Mouse (Mus musculus): ENCODE measurements around the gene Dact3.

Gene Dact3

DNA sequence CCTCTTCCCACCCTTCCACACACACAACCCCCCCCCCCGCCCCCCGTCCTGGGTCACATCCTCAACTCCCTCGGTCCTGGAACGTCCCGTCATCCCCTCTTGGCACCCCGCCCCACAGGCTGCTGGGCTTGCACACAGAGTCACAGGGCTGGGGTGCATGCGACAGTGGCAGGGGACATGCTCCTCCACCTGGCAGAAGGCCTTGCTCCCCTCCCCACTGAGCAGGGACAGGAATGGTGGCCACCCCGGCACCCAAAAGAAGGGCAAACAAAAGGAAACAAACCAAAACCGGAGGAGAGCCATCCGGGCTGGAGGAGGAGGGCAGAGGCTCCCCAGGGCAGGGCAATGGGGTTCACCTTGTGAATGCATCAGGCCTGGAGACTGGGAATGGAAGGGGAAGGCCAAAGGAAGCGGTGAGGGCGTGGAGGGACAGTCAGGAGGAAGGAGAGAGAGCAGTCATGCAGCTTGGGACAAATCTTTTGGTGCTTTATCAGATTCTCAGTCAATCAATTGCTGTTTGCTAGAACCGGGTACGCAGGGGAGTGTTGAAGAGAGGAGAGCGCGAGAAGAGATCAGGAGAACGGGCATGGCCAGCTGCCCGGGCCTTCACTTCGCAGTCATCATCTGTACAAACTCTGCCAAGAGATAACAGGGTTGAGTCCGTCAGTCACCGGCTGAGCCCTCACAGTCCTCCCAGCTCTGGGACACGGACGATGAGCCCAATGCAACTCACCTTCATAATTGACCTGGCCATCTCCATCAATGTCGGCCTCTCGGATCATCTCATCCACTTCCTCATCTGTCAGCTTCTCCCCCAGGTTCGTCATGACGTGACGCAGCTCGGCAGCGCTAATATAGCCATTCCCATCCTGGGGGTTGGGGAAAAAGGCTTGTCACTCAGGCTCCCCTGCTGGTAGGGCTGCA is 41.5 kb downstream of the Dact3 start:
- no peak for DNase-seq (ENCODE audit: low read depth)

DNA sequence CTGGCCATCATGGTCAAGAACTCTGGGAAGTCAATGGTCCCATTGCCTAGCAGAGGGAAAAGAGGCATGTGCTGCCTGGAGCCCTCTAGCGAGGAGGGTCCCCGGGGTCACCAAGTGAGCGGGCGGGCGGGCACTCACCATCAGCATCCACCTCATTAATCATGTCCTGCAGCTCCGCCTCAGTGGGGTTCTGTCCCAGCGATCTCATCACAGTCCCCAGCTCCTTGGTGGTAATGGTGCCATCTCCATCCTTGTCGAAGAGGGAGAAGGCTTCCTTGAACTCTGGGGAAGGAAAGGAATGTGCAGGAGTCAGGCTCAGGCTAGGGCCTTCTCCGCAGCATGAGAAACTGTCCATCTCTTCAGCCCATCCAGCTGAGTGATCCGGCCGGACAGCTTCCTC is 42.3 kb downstream of the Dact3 start:
- no peak for DNase-seq (ENCODE audit: low read depth)

DNA sequence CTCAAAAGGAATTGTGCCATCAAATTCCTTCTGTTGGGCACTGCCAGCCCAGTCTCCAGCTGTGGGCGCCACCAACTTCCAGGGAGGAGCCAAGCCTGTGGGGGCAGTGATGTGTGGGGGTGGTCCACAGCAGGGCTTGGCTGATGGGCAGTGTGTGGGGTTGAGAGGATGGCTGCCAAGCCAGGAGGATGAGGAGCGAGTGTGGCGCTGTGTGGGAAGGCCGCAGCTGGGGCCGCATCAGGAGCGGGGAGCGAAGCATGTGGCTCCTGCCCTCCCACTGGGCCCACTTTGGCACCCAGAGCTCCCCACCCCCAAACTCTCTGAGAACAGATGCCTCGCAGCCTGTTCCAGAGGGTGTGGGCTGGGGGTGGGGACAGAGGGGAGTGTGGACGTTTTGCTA is 42.9 kb downstream of the Dact3 start:
- no peak for DNase-seq (ENCODE audit: low read depth)

DNA sequence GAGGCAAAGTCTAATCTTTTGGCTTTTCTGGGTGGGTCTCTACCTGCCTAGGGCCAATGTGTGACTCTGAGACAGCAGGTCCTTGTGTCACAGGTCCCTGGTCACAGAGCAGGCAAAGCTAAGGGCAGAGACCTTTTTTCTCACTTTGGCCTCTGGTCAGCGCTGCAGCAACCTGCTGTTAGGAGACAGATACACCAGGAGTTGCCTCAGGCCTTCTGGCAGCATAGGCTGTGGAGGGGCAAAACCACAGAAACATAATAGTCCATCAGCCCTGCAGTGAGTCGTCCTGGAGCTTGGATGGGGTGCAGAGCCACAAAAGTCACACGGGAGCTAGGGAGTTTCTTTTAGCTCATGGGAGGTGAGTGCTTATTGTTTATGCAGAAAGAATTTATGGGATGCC is 43.6 kb downstream of the Dact3 start:
- DNase-seq (ENCODE audit: low read depth): no peak

DNA sequence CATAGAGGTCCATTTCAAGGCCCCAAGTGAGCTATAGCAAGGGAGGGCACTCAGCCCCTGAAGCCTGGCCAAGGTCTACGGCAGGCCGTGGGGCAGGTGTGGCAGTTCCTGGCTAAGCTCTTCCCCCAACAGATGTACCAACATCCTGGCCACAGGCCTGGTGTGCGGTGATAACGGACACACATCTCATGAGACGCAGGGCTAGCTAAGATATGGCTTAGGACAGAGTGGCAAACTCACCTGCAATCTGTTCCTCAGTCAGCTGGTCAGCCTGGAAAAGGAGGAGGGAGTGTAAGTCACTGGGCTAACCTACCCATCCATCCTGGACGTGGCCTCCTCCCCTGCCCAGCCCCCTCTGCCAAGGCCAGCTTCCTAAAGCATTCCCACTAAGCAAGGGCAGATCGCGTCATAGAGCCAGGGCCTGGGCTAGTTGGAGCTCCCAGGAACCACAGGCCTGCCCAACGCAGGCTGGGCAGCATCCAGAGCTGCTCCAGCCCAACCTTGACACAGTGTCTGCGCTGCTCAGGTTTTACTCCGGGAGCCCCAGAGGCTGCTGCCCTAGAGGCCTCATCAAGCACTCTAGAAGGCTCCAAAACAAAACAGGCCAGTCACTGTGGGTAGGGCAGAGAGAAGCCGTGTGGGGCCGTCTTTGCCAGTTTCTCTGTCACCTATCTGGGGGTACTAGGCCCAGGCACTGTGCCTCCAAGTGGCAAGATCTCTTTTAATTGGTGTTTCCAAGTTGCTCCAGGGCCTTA is 44.5 kb downstream of the Dact3 start:
- DNase-seq (ENCODE audit: low read depth): no peak

DNA sequence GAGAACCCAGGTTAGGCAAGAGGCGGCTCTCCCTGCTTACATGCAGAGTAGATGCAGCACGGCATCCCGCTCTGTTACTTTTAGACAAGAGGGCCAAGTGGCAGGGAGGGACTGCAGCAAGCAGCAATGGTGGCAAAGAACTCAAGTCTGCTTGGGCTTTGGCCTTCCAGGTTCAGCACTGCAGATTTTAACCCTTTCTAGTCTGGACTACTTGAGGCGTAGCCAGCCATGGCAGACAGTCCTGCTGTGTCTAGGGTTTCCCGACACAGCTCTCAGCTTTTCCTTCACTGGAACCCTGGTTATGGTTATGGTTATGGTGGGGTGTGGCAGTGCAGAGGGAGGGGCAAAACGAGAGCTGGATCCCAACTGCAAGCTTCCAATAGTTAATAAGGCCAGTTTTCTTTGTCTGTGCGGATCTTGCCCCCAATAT is 45.0 kb downstream of the Dact3 start:
- DNase-seq (ENCODE audit: low read depth): no peak

DNA sequence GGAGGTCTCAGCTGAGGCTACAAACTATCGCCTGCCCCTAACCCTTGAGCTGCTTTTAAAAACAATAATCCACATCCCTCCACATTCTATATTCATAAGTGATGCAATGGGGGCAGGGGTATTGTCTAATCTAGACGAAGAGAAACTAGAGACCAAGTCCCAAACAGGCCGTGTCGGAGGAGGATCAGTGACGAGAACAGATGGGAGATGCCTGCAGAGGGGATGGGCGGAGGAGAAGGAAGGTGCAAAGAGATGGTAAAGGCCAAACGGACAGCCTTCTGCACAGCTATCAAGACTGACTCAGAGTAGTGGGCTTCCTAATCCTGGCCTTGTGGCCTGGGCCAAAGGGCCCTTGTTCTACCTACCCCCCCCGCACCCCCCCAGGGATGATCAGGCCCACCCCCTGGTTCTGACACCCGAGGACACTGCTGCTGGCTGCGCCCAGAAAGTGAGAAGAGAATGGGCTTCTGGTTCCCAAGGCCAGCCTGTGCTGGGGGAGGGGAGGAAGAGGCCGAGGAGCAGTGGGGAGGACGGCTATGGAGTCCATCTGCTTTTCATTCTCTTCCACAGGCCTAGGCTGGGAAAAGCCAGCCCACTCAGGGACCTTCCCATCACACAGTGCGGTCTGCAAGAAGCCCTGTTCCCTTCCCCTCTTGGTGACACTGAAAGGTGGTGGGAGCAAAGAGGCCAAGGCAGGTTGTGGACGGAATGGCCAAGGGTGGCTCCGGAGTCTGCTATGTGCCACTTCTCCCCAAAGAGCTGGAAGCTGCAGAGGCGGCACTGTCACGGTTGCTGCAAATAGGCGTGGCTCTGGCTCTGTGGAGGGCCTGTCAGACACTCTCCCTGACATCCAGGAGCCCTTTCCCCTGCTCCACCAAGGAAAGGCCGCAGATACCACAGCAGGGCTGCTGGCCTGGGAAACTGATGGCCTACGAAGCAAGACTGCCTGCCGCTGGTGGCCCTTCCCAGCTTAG is 46.0 kb downstream of the Dact3 start:
- no peak for DNase-seq (ENCODE audit: low read depth)

DNA sequence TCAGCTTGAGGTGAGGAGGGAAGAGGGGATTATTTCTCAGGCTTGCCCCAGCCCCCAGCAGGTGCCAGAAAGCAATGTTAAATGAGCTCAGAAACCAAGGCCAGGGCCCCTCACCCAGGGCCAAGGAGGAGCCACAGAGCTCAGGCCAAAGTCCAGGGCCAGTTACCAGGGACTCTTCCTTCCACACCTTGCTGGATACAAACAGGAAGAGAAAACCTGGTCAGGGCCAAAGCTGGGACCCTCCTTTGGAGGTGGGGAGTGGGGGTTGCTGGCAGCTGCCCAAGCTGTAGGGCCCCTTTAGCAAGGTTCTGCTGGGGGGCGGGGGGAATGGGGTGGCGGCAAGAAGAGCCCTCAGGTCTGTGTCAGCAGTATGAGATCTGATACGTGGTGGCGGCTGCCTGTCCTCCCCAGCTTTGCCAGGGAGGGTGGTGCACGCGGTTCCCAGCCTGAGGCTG is 46.8 kb downstream of the Dact3 start:
- no peak for DNase-seq (ENCODE audit: low read depth)

DNA sequence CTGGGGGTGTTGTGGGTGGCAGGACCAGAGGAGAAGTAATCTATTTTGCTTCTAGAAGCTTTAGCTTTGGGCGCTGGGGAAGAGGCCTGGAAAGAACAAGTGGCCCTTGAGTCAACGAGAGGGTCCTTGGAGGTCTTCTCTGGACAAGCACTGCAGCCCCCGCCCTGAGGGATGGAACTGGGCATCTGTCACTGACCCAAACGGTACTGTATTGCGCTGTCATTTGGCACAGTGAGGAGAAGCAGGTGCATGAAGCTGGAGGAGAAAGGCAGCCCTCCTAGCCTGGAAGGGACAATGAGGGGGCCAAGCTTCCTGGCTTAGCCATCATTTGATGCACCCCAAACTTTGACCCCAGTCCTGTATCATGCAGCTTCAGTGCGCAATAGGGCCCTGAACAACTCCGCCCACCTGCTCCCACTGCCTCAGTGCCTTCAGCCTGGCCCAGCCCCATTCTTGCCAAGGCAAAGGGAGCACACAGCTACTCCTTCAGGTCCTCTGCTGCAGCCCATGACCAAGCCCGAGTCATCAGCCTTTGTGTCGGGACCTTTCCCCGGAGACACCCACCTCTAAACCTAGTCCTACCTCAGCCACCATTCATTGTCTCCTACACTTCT is 47.4 kb downstream of the Dact3 start:
- DNase-seq (ENCODE audit: low read depth): no peak

DNA sequence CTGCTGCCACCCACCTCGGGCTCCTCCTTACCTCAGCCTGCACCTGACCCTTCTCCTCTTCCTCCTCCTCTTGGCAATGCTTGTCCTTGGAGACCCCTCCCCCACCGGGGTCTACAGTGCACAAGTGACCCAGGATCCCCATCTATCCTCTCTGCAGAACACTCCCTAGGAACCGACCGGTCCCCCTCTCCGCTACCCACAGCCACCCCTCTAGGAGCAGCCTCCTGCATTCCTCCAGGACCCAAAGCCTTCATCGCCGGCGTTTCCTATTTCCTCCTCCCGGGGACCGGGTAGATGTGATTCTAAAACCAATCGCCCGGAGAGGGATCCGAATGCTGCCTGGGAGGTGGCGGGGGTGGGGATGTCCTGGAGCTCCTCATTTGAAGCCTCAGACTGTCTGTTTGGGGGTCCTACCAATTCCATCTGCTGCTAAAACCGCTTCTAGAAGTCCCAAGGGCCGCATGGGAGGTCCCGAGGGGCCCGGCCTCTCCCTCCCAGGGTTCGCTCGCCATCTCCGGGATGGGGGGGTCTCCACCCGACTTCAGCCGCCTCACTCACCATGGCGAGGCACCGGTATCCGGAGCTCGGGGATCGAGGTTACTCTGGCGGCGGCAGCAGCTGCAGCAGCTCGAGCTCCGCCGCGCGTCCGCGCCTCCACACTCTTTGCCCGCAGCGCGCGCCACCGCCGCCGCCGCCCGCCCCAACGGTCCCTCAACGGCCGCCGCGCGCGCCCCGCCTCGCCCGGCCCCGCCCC is 48.3 kb downstream of the Dact3 start:
- DNase-seq (ENCODE audit: low read depth): no peak

DNA sequence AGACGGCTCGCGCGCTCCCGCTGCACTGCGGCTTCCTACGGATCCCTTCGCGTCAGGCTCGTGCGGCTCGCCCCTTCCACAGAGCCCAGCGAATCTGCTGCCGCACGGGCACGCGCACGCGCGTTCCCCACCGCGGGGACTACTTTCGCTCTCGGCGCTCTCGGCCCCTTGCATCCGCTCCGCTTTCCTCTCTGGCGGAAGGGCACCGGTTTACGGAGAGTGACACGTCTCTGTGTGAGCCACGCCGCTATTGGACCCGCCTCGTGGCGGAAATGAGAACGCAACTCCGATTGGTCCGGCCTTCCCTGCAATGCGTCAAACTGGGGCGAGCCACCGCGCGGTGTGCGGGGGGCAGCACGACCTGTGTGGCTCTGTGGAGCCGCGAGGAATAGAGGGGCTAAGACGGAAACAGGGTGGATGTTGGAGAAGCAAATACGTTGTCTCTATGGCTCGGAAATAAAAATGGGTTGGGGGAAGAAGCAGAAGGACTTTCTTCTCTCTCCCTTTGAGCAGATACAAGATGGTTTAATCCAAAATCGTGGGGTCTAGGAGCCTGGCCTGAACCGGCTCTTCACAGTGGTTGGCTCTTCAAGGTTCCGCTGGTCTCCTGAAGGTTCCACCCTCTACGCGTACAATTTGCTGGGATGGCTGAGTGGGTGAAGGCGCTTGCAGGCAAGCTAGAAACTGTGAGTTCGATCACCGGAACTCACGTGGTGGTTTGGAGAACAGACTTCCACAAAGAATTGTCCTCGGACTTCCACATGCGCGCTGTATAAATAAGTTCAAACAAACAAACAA is 49.1 kb downstream of the Dact3 start, which contains the start of gene Calm3:
Gene Calm3, minus strand, starts transcription at position 78 of the 798 bp plus-strand sequence.
- peak; percentile 100 for DNase-seq (ENCODE audit: low read depth)

DNA sequence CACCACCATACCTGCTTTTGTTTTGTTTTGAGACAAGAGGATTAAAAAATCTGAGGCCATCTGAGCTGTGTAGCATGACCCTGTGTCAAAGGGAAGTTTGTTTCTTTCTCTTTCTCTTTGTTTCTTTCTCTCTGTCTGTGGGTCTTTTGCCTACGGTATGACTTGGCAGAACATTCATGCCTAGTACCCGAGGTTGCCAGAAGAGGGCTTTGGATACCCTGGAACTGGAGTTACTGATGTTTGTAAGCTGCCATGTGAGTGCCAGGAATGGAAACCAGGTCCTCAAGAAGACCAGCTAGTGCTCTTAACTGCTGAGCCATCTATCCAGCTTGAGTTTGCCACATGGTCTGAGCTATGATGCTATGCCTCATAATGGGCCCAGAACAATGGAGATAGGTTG is 53.2 kb downstream of the Dact3 start:
- DNase-seq (ENCODE audit: low read depth): peak; percentile 76

DNA sequence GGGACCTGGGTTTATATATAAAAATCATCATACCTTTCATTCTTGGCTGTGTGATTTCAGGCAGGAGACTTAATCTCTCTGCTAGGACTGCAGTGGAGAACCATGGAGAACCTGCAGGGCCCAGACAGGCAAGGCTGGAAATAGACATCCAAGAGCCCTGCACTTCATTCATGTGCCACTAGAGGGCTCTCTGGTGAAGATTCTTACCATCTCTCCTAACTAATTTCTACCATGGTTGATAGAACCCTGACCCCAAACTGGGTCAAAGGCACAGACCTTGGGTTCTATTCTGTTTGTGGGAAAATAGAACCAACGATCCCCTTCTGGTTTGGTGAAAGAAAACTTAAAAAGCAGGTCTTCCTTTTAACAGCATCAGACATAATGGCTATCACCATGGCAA is 55.7 kb downstream of the Dact3 start:
- peak; percentile 73 for DNase-seq (ENCODE audit: low read depth)

DNA sequence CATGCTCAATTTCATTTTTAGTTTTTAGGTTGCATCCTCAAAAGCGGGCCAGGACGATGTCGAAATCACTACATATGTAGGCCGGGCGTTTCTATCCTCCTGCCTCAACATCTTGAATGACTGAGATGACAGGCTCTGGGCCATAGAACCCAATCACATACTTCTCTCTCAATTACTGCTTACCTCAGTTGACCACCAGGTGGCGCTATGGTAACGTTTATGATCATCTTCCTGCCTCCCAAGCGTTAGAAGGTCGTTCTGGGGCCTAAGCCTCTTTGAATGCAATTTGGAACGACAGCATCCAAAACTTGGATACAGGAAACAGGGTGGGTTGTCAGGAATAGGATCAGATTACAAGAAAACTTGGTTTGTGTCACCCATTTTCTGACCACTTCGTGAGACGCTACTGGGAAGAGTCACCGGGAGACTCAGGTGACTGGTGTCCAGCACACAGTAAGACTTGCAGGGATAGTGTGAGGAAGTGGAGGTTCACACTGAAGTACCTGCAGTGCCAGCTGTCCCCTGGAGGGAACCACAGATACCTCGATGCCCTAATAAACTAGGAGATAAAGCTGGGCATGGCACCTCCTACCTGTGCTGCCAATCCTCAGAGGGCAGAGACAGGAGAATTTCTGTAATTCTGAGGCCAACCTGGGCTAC is 57.0 kb downstream of the Dact3 start:
- peak; percentile 87 for DNase-seq (ENCODE audit: low read depth)

DNA sequence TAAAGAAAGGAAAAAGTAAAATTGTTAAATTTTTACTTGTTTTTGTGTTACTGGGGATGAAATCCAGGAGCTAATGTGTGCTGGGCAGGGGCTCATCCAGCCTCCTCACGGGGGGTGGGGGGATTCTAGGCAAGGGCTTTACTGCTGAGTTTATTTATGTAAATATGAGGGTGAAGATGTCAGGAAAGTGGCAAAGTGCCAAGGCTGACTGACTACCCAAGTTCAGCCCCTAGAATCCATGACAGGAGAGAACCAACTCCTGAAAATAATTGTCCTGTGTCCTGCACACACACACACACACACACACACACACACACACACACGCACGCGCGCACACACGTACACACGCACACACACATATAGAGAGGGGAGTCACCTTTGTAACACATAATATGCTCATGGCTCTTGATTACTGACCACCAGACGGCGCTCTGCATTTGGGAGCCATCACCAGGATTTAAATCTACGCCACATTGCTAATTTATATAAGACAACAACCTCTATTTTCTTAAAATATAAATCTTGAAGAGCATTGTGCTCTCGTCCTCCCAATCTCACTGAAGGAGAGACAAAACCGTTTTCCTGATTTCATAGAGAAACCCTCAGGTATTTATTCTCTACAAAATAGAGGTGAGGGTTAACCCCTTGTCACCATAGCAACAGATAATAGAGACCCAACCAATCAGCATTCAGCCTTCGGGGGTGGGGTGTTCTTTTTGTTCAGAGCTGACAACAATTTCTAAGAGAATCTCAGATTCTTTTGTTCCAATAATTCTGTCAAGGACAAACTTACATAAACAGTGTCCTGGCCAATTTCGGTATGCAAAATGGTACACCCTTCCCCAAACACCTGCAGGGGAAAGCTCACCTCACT is 57.8 kb downstream of the Dact3 start:
- peak; percentile 80 for DNase-seq (ENCODE audit: low read depth)
